Comparison of ENCODE assay signal across 19 mouse cellular contexts in the genomic region with DNA sequence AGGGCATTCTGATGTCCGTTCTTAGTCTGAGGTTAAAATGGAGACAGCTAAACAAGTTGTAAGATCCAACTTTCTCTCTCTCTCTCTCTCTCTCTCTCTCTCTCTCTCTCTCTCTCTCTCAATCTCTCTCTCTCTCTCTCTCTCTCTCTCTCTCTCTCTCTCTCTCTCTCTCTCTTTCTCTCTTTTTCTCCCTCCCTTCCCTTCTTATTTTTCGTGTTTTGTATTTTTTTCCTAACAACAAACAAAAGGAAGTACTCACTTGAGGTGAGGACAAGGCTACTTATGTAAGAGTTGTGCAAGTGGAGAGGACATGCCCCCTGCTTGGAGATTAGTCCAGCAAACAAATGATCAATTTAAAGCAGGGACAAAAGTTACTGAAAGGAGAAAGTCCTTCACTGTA. TPM values are rescaled to one million over a fixed set of nuclear protein-coding genes. Genes with fewer than 3 reads are reported as not detected.
DNase-seq lines count a peak whose midpoint lies in the region; ATAC-seq and TF ChIP-seq lines count a peak whose summit lies in the region.
"Had no signal": no experiment of that assay in that cellular context is flagged by ENCODE, and none has a peak within 500 bp of the region (broad histone marks: within the 10 kb centered on the region; RNA-seq: fewer than 3 reads in every experiment).

Cdh19 (minus strand) TSS at position 101 of the 400 bp plus-strand sequence.

- no peak for DNase-seq in limb, embryonic 10.5 days (ENCODE audit: low spot score)
- peak; percentile 6 for DNase-seq in brain, embryonic 14.5 days (ENCODE audit: low read depth)
- no peak for DNase-seq in embryo, embryonic 11 days
- DNase-seq in left cerebral cortex, postnatal 25 days (ENCODE audit: low spot score in 2 of 2) = no peak
- DNase-seq: adrenal gland, postnatal 10 days; cerebellum, adult 11-12 months; cerebellum, adult 9-11 months; cerebellum, postnatal 36 days; forebrain, postnatal 0 days; gastrocnemius, postnatal 36 days; heart, postnatal 36 days; kidney, adult 11 months had no signal

- peak within 1 kb of the TSS; percentile 6; the same call in 1 of the 2 replicates for H3K4me2 ChIP-seq in heart, embryonic 14.5 days (ENCODE audit: low read length)
- H3K4me2 ChIP-seq in heart, embryonic 11.5 days = no peak within 1 kb of the TSS
- H3K4me2 ChIP-seq in limb, embryonic 13.5 days (replicated peaks) = 0 out of 2 replicates have a peak within 1 kb of the TSS, but pooled peaks have one; percentile 17
- H3K4me2 ChIP-seq: embryonic facial prominence, embryonic 13.5 days; forebrain, embryonic 13.5 days had no signal

- H3K9ac ChIP-seq in heart, embryonic 14.5 days (ENCODE audit: low read length) = no peak within 1 kb of the TSS
- no peak within 1 kb of the TSS for H3K9ac ChIP-seq in heart, embryonic 11.5 days (ENCODE audit: low read depth, low read length)
- no peak within 1 kb of the TSS for H3K9ac ChIP-seq in limb, embryonic 13.5 days
- H3K9ac ChIP-seq: embryonic facial prominence, embryonic 13.5 days; forebrain, embryonic 13.5 days; forebrain, postnatal 0 days had no signal

- ATAC-seq in heart, embryonic 14.5 days (ENCODE audit: insufficient number of reproducible peaks, insufficient read depth, low FRiP score, low read depth) = no peak
- ATAC-seq in heart, embryonic 11.5 days (replicated peaks; ENCODE audit: insufficient number of reproducible peaks, low FRiP score, low TSS enrichment) = no peak
- ATAC-seq in limb, embryonic 13.5 days (ENCODE audit: low FRiP score, low read depth) = no peak
- ATAC-seq: forebrain, embryonic 13.5 days; forebrain, postnatal 0 days; hindbrain, embryonic 16.5 days had no signal

- WGBS in heart, embryonic 14.5 days = 50% methylated on average over 2 of the region's 2 CpGs
- 47% methylated on average over 2 of the region's 2 CpGs for WGBS in heart, embryonic 11.5 days (ENCODE audit: insufficient replicate concordance)
- 35% methylated on average over 2 of the region's 2 CpGs for WGBS in limb, embryonic 13.5 days
- 70% methylated on average over 2 of the region's 2 CpGs for WGBS in limb, embryonic 10.5 days

- no peak for TF ChIP-seq CTCF in brain, embryonic 14.5 days (IDR thresholded peaks at IDR 0.05; ENCODE audit: borderline replicate concordance, extremely low read depth, insufficient read depth, insufficient read length)

- intact Hi-C loops in left cerebral cortex, postnatal 25 days (cut with DNase I) = loop anchor here (5.0 kb wide), 1 partner anchor 45 kb away; no protein-coding TSS in a partner anchor

- no peak within 1 kb of the TSS for H3K4me3 ChIP-seq in heart, embryonic 14.5 days (ENCODE audit: control insufficient read depth in 1 of 2, insufficient read depth in 1 of 2, low read depth in 1 of 2, low read length in 2 of 2)
- H3K4me3 ChIP-seq in heart, embryonic 11.5 days (ENCODE audit: low read depth, low read length) = no peak within 1 kb of the TSS
- no peak within 1 kb of the TSS for H3K4me3 ChIP-seq in limb, embryonic 13.5 days
- H3K4me3 ChIP-seq in limb, embryonic 10.5 days = no peak within 1 kb of the TSS
- H3K4me3 ChIP-seq: embryonic facial prominence, embryonic 13.5 days; forebrain, embryonic 13.5 days; heart, embryonic 10.5 days had no signal

- no peaks in the 10 kb centered on the region for H3K4me1 ChIP-seq in heart, embryonic 14.5 days (ENCODE audit: control insufficient read depth in 2 of 2, insufficient read depth in 2 of 2, low read length in 2 of 2)
- H3K4me1 ChIP-seq in heart, embryonic 11.5 days (ENCODE audit: control insufficient read depth, insufficient read depth, low read length) = no peaks in the 10 kb centered on the region
- no peaks in the 10 kb centered on the region for H3K4me1 ChIP-seq in limb, embryonic 13.5 days
- H3K4me1 ChIP-seq in limb, embryonic 10.5 days = no peaks in the 10 kb centered on the region
- H3K4me1 ChIP-seq: embryonic facial prominence, embryonic 13.5 days; forebrain, embryonic 13.5 days; heart, embryonic 10.5 days had no signal

- no peaks in the 10 kb centered on the region for H3K9me3 ChIP-seq in heart, embryonic 14.5 days (ENCODE audit: control insufficient read depth, low read length)
- no peaks in the 10 kb centered on the region for H3K9me3 ChIP-seq in heart, embryonic 11.5 days (replicated peaks; ENCODE audit: control insufficient read depth, low read length)
- no peaks in the 10 kb centered on the region for H3K9me3 ChIP-seq in limb, embryonic 13.5 days
- no peaks in the 10 kb centered on the region for H3K9me3 ChIP-seq in limb, embryonic 10.5 days (replicated peaks)
- H3K9me3 ChIP-seq: embryonic facial prominence, embryonic 13.5 days; forebrain, embryonic 13.5 days; heart, embryonic 10.5 days had no signal

- H3K27ac ChIP-seq in heart, embryonic 14.5 days (replicated peaks in 1 of 2; ENCODE audit: control insufficient read depth in 1 of 2, insufficient read depth in 1 of 2, low read depth in 2 of 2, low read length in 2 of 2) = no peak within 1 kb of the TSS
- H3K27ac ChIP-seq in heart, embryonic 11.5 days (ENCODE audit: low read depth, low read length) = no peak within 1 kb of the TSS
- H3K27ac ChIP-seq in limb, embryonic 13.5 days = no peak within 1 kb of the TSS
- no peak within 1 kb of the TSS for H3K27ac ChIP-seq in limb, embryonic 10.5 days
- H3K27ac ChIP-seq: embryonic facial prominence, embryonic 13.5 days; forebrain, embryonic 13.5 days; heart, embryonic 10.5 days had no signal

- no peak for TF ChIP-seq POLR2A in brain, embryonic 14.5 days (IDR thresholded peaks at IDR 0.05; ENCODE audit: borderline replicate concordance, extremely low read depth, insufficient read depth, insufficient read length, poor library complexity, severe bottlenecking)

- no peaks in the 10 kb centered on the region for H3K27me3 ChIP-seq in heart, embryonic 14.5 days (ENCODE audit: control insufficient read depth, insufficient read depth, low read length)
- H3K27me3 ChIP-seq in heart, embryonic 11.5 days (ENCODE audit: control insufficient read depth, insufficient read depth, low read length) = no peaks in the 10 kb centered on the region
- H3K27me3 ChIP-seq in limb, embryonic 13.5 days = no peaks in the 10 kb centered on the region
- H3K27me3 ChIP-seq in limb, embryonic 10.5 days (ENCODE audit: low read depth, poor library complexity, severe bottlenecking) = no peaks in the 10 kb centered on the region
- H3K27me3 ChIP-seq: embryonic facial prominence, embryonic 13.5 days; forebrain, embryonic 13.5 days had no signal

- no peaks in the 10 kb centered on the region for H3K36me3 ChIP-seq in heart, embryonic 14.5 days (ENCODE audit: control insufficient read depth, insufficient read depth, low read length)
- H3K36me3 ChIP-seq in heart, embryonic 11.5 days (ENCODE audit: control insufficient read depth, insufficient read depth, low read length) = no peaks in the 10 kb centered on the region
- H3K36me3 ChIP-seq in limb, embryonic 13.5 days = no peaks in the 10 kb centered on the region
- no peaks in the 10 kb centered on the region for H3K36me3 ChIP-seq in limb, embryonic 10.5 days
- H3K36me3 ChIP-seq: embryonic facial prominence, embryonic 13.5 days; heart, embryonic 10.5 days had no signal

RNA-seq across cellular contexts. Expression of gene Cdh19, which starts in this region (rescaled TPM):
- 0.16 and 0.18 TPM in 2 replicates for polyA plus RNA-seq in heart, embryonic 14.5 days (2014; fragmentation: Nextera tagmentation; extraction: Ambion mirVana)
- polyA plus RNA-seq in heart, embryonic 11.5 days (2014; fragmentation: Nextera tagmentation; extraction: Ambion mirVana) = 0.80 and 1.2 TPM in 2 replicates
- polyA plus RNA-seq in limb, embryonic 13.5 days (2015; fragmentation: Nextera tagmentation; extraction: Ambion mirVana) = 0.94 and 1.1 TPM in 2 replicates
- polyA plus RNA-seq in limb, embryonic 10.5 days (2016; fragmentation: Nextera tagmentation; extraction: Ambion mirVana) = 0.05 and 0.20 TPM in 2 replicates
- polyA plus RNA-seq in brain, embryonic 14.5 days (2012; rRNA removed) = 0.13 and 0.21 TPM in 2 replicates
- 1 to 10 TPM; 4.9 to 5.0 TPM for total RNA-seq in left cerebral cortex, postnatal 25 days (2021)
- polyA plus RNA-seq: forebrain, embryonic 13.5 days had no signal

Comparison
In these comparisons a context has a peak if more than half of its experiments do, and no peak if none do; other contexts are left out.
1. Peak in DNase-seq in brain, embryonic 14.5 days; RNA of the gene not detected or under 1 TPM.